Mouse (Mus musculus) small intestine, adult 2 months (tissue): ENCODE measurements around the gene Ccdc12. TPM values are rescaled to one million over a fixed set of nuclear protein-coding genes. Genes with fewer than 3 reads are reported as not detected.

Source experiments
- H3K27ac ChIP-seq: fragments of 200-500 bp; 2 replicates; pipeline ENCODE4 v1.5.1; 2012; ENCODE audit warnings: low read depth, low read length, control low read depth, inconsistent platforms; ENCODE audit not compliant: insufficient read depth
- H3K27me3 ChIP-seq: fragments of 200-500 bp; 2 replicates; pipeline ENCODE4 v1.6.1; 2012; ENCODE audit warnings: mild to moderate bottlenecking, moderate library complexity, low read length, inconsistent platforms; ENCODE audit not compliant: control insufficient read depth, insufficient read depth
- H3K36me3 ChIP-seq: fragments of 200-500 bp; 2 replicates; pipeline ENCODE4 v1.6.1; 2012; ENCODE audit warnings: mild to moderate bottlenecking, low read length, control low read depth, inconsistent platforms; ENCODE audit not compliant: control insufficient read depth, insufficient read depth
- H3K4me1 ChIP-seq: fragments of 200-500 bp; 2 replicates; pipeline ENCODE4 v1.6.1; 2012; ENCODE audit warnings: low read length, inconsistent platforms, mixed read lengths; ENCODE audit not compliant: control insufficient read depth, insufficient read depth, insufficient read length
- H3K4me3 ChIP-seq: fragments of 200-500 bp; 2 replicates; pipeline ENCODE4 v1.5.1; 2012; ENCODE audit warnings: low read depth, mild to moderate bottlenecking, control low read depth, inconsistent platforms, low read length, moderate library complexity
- CTCF ChIP-seq: fragments of 200-500 bp; IDR thresholded peaks from 2 replicates; pipeline ENCODE4 v1.5.1; 2012; ENCODE audit warnings: low read depth, mild to moderate bottlenecking, control low read depth, inconsistent platforms, low read length, moderate library complexity, mixed read lengths; ENCODE audit not compliant: insufficient replicate concordance, insufficient read length; ENCODE audit errors: extremely low read depth
- POLR2A ChIP-seq: fragments of 200-500 bp; IDR thresholded peaks from 2 replicates; pipeline ENCODE4 v1.6.1; 2012; ENCODE audit warnings: low read depth, mild to moderate bottlenecking, control low read depth, inconsistent platforms, low read length, moderate library complexity
- WGBS: fragments of 180-500 bp; shearing (Covaris S2); methylation state at CpG from one replicate; pipeline ENCODE4 v1.1.7; 2018; 5-methylcytosine and 5-hydroxymethylcytosine counted together
- polyA plus RNA-seq: library from polyadenylated mRNA; depleted of rRNA; stranded (reverse); fragments of >200 nt; gene quantifications from 2 replicates; pipeline ENCODE4 v1.2.3, GENCODE M21; 2012; rRNA removed

Ccdc12 gene
- 52.9 and 138 TPM in 2 replicates for polyA plus RNA-seq

- TF ChIP-seq CTCF = peak; percentile 14; the same call in 1 of the 2 replicates
- TF ChIP-seq POLR2A = peak; percentile 80
- H3K27me3 ChIP-seq = no peaks in the 10 kb centered on the region
- WGBS = under 1% methylated on average over 52 of the region's 52 CpGs
Observed at GRCm38 (mm10) chr9:110656249-110657221, at the start of gene Ccdc12. Gene Ccdc12 (plus strand): TSS chr9:110656503.

GRCm38 (mm10) chr9:110611471-110611870, 44.8 kb upstream of the Ccdc12 start:
- Histone ChIP-seq H3K4me1 (no peaks in the 10 kb centered on the region), H3K4me3 (no peak overlapping the region), H3K27ac (no peak overlapping the region), H3K27me3 (no peaks in the 10 kb centered on the region), H3K36me3 (peaks cover 47% of the 10 kb centered on the region)
- 86% methylated on average over 3 of the region's 3 CpGs for WGBS
- TF ChIP-seq CTCF = no peak
- TF ChIP-seq POLR2A = no peak

More at GRCm38 (mm10) chr9:110656249-110657221, at the start of gene Ccdc12:
- Histone ChIP-seq H3K4me3 (peak within 1 kb of the TSS; percentile 67), H3K36me3 (no peaks in the 10 kb centered on the region; the same call in 1 of the 2 replicates), H3K4me1 (peaks cover 31% of the 10 kb centered on the region), H3K27ac (peak within 1 kb of the TSS; percentile 87)

DNA sequence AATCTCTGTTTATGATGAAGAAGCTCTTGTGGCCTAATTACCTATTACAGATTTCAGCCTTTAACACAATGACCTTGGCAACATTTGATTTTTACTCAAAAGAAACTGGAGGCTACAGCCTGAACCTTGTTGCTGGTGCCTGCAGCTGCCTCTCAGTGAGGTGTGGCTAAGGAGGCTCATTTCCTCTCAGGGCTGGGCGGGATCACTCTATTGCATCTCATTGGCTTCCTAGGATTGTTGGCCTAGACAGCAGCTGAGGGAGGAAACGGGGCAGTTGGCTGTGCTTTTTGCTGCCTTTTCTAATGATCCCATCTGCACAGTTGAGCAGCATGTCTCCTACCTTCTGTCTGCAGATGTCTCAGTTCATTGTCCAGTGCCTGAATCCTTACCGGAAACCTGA, 39.2 kb upstream of the Ccdc12 start:
- 80% methylated on average over 3 of the region's 3 CpGs for WGBS

GRCm38 (mm10) chr9:110620180-110620579, 36.1 kb upstream of the Ccdc12 start:
- H3K27ac ChIP-seq = no peak overlapping the region
- TF ChIP-seq POLR2A (no peak), CTCF (no peak)
- peaks cover 32% of the 10 kb centered on the region for H3K36me3 ChIP-seq
- H3K27me3 ChIP-seq = no peaks in the 10 kb centered on the region
- no peak overlapping the region for H3K4me3 ChIP-seq
- WGBS = 76% methylated on average over 7 of the region's 7 CpGs
- peaks cover 3% of the 10 kb centered on the region for H3K4me1 ChIP-seq

More for the DNA sequence above, 39.2 kb upstream of the Ccdc12 start:
- Histone ChIP-seq H3K27ac (no peak overlapping the region), H3K27me3 (no peaks in the 10 kb centered on the region), H3K36me3 (peaks cover 49% of the 10 kb centered on the region), H3K4me1 (no peaks in the 10 kb centered on the region), H3K4me3 (no peak overlapping the region)
- no peak for TF ChIP-seq CTCF
- no peak for TF ChIP-seq POLR2A

DNA sequence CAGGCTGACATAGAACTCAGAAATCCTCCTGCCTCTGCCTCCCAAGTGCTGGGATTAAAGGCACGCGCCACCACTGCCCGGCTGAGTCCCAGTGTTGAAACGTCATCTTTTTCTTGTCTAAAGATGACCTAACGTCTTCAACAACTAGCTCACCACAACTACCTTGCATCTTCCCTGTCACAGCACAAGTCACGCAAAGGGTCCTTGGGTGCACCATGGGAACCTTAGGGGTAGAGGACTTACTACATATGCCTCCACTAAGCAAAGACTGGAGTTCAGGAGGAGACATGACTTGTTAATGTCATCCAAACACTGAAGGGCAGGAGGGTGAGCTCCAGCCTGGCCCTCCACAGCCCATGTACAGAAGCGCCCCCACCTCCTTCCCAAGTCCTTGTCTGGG, 35.6 kb upstream of the Ccdc12 start:
- H3K4me1 ChIP-seq = peaks cover 4% of the 10 kb centered on the region
- no peak overlapping the region for H3K4me3 ChIP-seq
- H3K36me3 ChIP-seq = peaks cover 27% of the 10 kb centered on the region
- WGBS = 96% methylated on average over 7 of the region's 7 CpGs
- TF ChIP-seq CTCF (no peak), POLR2A (no peak)
- no peak overlapping the region for H3K27ac ChIP-seq
- H3K27me3 ChIP-seq = no peaks in the 10 kb centered on the region

GRCm38 (mm10) chr9:110622621-110623219, 33.6 kb upstream of the Ccdc12 start:
- Histone ChIP-seq H3K36me3 (peaks cover 21% of the 10 kb centered on the region), H3K27ac (no peak overlapping the region), H3K27me3 (no peaks in the 10 kb centered on the region), H3K4me3 (no peak overlapping the region), H3K4me1 (peaks cover 4% of the 10 kb centered on the region)
- TF ChIP-seq CTCF = no peak
- TF ChIP-seq POLR2A = no peak
- WGBS = 63% methylated on average over 12 of the region's 12 CpGs
